Mouse (Mus musculus) cortical plate, adult 2 months (tissue): ENCODE measurements around the gene Ptpn14. TPM values are rescaled to one million over a fixed set of nuclear protein-coding genes. Genes with fewer than 3 reads are reported as not detected.

Experiments used
- H3K27ac ChIP-seq: fragments of 200-500 bp; 2 replicates; pipeline ENCODE4 v1.5.1; 2012; ENCODE audit warnings: low read length, control low read depth, inconsistent platforms; ENCODE audit not compliant: insufficient read depth
- H3K4me1 ChIP-seq: fragments of 200-500 bp; 2 replicates; pipeline ENCODE4 v1.6.1; 2011; ENCODE audit warnings: low read length; ENCODE audit not compliant: control insufficient read depth, insufficient read depth
- H3K4me3 ChIP-seq: fragments of 200-500 bp; 2 replicates; pipeline ENCODE4 v1.5.1; 2011; ENCODE audit warnings: mild to moderate bottlenecking, low read length, control low read depth; ENCODE audit not compliant: insufficient read depth
- CTCF ChIP-seq: fragments of 200-500 bp; IDR thresholded peaks from 2 replicates; pipeline ENCODE4 v1.5.1; 2011; ENCODE audit warnings: mild to moderate bottlenecking, control low read depth, low read length; ENCODE audit not compliant: insufficient read depth; ENCODE audit errors: extremely low read depth
- POLR2A ChIP-seq: fragments of 200-500 bp; IDR thresholded peaks from 2 replicates; pipeline ENCODE4 v1.6.1; 2011; ENCODE audit warnings: mild to moderate bottlenecking, low read length, control low read depth; ENCODE audit not compliant: insufficient read depth; ENCODE audit errors: extremely low read depth
- polyA plus RNA-seq: library from polyadenylated mRNA; depleted of rRNA; stranded (reverse); fragments of >200 nt; gene quantifications from 2 replicates; pipeline ENCODE4 v1.2.3, GENCODE M21; 2012

Gene Ptpn14
- polyA plus RNA-seq, 1 experiment = 2.5 TPM

DNA sequence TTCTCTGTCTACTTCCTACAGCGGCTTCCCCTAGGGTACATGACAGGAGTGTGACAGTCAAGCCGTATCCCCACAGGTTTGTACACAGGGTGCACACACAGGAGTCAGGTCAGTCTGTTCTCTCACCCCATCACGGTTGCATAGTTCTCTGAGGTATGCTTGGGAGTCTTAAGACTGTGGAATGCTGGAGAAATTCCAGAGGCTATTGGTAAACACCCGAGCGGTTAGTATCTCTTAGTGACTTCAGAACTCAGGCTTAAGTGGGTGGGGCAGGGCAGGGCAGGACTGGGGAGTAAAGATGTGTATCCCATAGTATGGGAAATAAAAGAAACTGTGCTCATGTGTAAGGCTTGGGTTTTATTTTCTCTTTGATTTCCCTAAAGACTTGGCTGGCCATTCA is 50.3 kb downstream of the Ptpn14 start:
- TF ChIP-seq POLR2A (no peak), CTCF (no peak)
- H3K4me3 ChIP-seq = no peak overlapping the region
- H3K4me1 ChIP-seq = no peaks in the 10 kb centered on the region
- H3K27ac ChIP-seq = no peak overlapping the region

DNA sequence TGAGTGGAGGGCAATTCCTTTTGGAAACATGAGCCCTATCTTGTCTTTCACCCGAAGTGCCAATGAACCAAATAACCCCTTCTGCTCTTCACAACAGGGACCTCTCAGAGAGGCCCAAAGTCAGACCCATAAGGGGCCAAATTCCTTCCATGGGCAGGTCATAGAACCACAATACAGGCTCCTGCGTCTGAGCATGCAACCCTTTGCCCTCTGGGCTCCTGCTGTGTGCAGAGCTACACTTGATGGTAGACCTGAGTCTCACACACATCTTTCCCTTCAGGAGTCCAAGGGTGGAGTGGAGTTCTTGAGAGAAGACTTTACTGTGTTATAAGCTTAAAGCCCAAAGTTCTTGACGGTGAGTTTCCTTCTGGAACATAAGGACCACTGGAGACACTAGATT is 51.2 kb downstream of the Ptpn14 start:
- Histone ChIP-seq H3K4me1 (no peaks in the 10 kb centered on the region), H3K4me3 (no peak overlapping the region), H3K27ac (no peak overlapping the region)
- no peak for TF ChIP-seq CTCF
- TF ChIP-seq POLR2A = no peak

DNA sequence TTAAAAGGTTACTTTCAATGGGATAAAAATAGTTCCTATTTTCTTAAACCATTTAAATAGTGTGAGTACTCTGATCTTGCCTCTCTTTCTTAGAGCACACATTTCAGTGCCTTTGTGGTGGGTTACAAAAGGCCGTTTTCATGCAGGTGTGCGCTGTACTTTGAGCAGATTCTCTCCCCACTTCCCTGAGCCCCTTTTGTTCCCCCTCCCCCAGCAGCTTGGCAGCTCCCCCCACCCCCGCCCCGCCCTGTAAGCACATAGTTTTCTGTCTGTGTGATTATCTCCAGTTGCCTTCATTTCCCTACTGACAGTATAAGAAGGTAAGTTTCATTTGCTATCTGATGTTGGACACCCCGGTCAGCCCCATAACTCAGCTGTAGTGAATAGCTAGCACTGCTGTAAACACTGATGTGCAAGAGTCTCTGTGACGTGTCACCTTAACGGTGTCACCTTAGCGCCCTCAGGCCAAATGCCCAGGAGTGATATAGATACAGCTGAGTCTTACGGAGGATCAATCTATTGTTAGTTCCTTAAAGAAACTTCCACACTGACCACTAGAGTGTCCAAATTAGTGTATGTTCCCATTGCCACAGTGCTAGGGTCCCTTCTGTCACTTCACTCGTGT is 53.8 kb downstream of the Ptpn14 start:
- Histone ChIP-seq H3K4me3 (no peak overlapping the region), H3K4me1 (no peaks in the 10 kb centered on the region), H3K27ac (no peak overlapping the region)
- TF ChIP-seq CTCF = no peak
- no peak for TF ChIP-seq POLR2A

DNA sequence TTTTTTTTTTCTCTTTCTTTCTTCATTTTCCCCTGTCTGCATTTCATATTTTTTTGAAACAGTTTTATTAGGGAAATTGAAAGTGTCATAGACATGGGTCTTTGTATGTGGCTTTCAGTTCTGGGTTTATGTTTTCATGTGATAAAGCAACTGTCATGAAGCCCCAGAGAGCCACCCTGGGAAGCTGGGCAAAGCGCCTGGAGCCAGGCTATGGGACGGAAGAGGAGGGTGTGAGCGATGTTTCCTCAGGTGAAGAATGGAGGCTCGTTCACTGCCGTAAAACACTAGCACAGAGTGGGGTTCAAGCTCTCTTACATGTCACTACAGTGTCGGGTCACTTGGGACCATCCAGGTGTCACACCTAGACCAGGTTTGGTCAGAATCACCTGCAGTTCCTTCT is 54.6 kb downstream of the Ptpn14 start:
- no peak overlapping the region for H3K27ac ChIP-seq
- H3K4me1 ChIP-seq = 0 out of 2 replicates have a peak, but pooled peaks cover 3% of the 10 kb centered on the region
- TF ChIP-seq CTCF = no peak
- no peak for TF ChIP-seq POLR2A
- H3K4me3 ChIP-seq = no peak overlapping the region

DNA sequence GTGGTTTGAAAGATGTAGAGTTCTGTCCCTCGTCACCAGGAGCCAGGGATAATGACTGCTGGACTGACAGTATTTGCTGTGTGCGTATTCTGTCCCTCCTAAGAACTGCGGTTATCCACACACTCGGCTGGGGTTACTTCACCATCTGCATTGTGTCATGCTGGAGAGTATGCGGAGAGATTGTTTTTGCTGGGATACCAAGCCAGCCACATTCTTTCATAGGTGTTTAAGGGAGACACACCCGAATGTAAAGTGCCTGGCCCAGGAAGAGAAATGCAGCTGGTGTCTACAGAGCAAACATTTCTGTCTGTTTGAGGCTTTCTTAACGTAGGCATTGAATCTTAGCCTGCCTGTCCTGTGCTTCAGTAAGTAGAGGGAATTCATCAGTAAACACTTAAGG is 56.4 kb downstream of the Ptpn14 start:
- H3K27ac ChIP-seq = no peak overlapping the region
- TF ChIP-seq CTCF = no peak
- TF ChIP-seq POLR2A = no peak
- no peak overlapping the region for H3K4me3 ChIP-seq
- H3K4me1 ChIP-seq = 0 out of 2 replicates have a peak, but pooled peaks cover 3% of the 10 kb centered on the region

DNA sequence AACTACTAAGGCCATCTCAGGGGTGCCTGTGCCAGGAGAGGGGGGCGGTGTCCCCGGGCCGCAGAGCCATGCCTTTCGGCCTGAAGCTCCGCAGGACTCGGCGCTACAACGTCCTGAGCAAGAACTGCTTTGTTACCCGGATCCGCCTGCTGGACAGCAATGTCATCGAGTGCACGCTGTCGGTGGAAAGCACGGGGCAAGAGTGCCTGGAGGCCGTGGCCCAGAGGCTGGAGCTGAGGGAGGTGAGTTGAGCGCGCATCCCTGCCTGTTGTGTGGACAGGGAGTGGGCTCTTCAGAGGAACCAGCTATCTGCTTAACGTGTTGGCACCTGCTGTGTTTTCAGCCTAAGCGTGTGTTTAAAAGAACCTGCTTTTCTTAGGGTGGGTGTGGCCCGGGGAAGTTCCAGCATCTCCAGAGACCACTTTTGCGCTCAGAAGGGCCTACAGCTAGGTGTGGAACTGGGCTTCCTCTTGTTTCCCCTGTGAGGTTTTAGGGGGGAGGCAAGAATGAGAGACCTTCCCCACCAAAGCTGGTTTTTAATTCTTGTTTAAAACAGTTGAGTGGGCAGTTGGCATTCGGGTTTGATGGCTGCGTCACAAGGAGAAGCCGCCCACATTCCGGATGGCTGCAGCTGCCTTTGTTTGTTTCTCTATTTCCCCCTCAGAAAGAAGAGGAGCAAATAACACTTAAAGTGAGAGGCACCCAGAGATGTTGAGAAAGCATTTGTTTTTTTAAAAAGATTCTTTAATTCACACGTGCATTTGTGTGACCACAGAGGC is 58.8 kb downstream of the Ptpn14 start:
- Histone ChIP-seq H3K27ac (0 out of 2 replicates have a peak overlapping the region, but pooled peaks have one; percentile 21), H3K4me1 (0 out of 2 replicates have a peak, but pooled peaks cover 3% of the 10 kb centered on the region), H3K4me3 (0 out of 2 replicates have a peak overlapping the region, but pooled peaks have one; percentile 6)
- TF ChIP-seq POLR2A (no peak), CTCF (no peak)

DNA sequence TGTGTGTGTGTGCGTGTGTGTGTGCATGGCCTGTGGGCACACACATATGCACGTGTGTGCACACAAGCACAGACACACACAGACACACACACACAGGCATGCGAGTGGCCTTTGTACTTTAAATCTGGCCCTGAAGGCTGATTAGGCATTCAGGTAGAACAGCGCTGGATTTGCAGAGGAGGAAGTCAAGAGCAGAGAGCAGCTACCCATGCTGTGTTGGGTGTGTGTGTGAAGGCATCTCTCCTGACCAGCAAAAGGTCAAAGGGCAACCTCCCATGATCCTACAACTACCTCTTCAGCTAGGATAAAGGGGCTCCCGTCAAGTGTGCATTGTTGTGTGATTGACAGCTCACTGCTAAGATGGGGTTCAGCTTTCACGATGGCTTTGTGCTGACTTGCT is 61.5 kb downstream of the Ptpn14 start:
- 0 out of 2 replicates have a peak, but pooled peaks cover 3% of the 10 kb centered on the region for H3K4me1 ChIP-seq
- H3K4me3 ChIP-seq = no peak overlapping the region
- TF ChIP-seq POLR2A (no peak), CTCF (no peak)
- no peak overlapping the region for H3K27ac ChIP-seq

DNA sequence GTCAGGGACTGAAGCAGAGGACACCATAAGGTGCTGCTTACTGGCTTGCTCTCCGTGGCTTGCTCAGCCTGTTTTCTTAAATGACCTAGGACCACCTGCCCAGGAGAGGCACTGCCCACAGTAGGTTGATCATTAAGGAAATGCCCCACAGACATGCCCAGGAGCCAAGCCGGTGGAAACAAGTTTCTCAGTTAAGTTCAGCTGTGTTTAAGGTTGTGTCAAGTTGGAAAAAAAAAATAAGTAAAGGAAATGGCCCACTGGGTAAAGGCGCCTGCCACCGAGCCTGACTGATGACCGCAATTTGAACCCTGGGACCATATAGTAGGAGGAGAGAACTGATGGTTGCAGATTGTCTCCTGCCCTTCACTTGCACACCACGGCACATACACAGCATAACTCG is 62.6 kb downstream of the Ptpn14 start:
- Histone ChIP-seq H3K4me1 (0 out of 2 replicates have a peak, but pooled peaks cover 3% of the 10 kb centered on the region), H3K4me3 (no peak overlapping the region)
- TF ChIP-seq CTCF (no peak), POLR2A (no peak)

DNA sequence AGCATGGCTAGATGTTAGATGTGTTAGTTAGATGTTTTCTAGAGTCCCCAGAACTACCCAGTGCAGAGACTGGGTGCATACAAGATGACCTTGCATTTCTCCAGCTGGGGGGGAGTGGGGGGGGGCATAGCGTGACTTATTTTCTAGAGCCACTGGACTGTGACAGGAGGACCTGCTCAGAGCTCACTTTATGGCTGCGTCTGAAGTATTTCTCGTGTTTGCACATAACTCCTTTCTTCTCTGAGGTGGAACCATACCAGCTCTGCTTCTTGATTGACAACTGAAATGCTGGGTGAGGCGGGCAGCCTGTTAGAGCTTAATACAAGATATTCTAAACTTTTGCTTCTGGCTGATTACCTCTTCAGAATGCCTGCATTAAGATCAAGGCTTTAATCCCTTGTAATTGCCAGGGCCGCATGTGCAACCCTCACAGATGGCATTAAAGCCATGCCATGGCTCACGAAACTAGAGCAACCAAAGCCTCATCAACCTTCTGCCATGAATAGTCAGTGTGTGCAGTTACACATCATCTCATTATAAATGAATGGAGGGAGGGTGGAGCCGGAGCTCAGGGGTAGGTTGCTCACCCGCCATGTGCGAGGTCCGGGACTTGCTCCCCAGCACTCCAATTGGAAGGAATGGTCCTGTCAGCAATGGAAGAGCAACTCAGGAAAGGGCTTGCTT is 63.6 kb downstream of the Ptpn14 start:
- TF ChIP-seq POLR2A = no peak
- 0 out of 2 replicates have a peak, but pooled peaks cover 3% of the 10 kb centered on the region for H3K4me1 ChIP-seq
- no peak overlapping the region for H3K27ac ChIP-seq
- H3K4me3 ChIP-seq = no peak overlapping the region

More for the DNA sequence above, 62.6 kb downstream of the Ptpn14 start:
- no peak overlapping the region for H3K27ac ChIP-seq

DNA sequence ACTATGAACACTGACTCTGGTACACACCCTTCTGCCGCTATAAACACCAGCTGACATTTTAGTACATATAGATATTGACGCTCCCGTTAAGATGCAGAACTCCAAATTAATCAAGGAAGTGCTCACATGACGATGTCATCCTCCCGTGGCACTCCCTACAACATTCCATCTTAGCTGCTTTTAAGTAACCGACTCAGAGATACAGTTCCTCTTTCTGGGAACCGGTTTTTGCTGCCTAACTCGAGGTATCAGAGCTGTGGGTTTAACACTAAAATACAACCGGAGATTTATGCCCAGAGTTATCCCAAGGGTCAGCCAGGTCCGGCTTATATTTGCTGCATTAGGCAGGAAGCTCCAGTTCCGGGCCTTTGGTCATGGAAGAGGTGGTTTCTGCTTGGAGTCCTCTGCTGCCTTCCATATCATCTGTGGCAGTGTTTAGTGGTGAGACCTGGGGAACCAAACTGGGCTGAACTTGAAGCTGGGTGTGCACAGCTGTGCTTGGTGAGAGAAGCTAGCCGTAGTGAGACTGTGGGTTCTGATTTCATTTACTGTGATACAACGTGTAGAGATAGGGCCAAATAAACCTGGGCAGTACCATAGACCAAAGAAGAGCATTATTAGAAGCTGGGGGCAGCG is 64.6 kb downstream of the Ptpn14 start:
- Histone ChIP-seq H3K4me1 (no peaks in the 10 kb centered on the region), H3K27ac (no peak overlapping the region), H3K4me3 (no peak overlapping the region)
- TF ChIP-seq CTCF (no peak), POLR2A (no peak)
